Mouse (Mus musculus): ENCODE measurements around the gene Dnah2.

DNA sequence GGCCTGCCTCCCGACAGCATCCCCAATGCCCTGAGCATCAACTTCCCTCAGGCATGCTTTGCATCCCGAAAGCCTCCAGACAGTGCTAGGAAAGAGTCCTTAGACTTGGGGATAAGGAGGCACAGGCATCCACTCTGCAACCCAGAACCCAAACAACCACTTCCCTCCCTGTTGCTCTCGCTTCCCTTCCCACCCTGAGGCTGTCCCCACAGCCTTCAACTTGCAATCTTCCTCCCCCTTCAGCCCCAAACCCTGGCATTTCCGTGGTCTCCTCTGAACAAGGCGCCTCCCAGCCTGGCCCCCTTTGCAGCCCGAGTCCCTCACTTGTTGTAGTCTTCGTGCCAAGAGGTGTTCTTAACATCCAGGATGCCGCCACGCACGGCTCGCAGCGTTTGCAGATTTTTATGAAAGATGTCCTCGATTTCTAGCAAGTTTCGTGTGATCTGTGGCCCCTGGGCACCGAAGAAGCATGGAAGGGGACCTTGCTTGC lies 32.7 kb downstream of the Dnah2 start:
- TF ChIP-seq EP300 (IDR thresholded peaks at IDR 0.05; ENCODE audit: insufficient read depth, low read depth, low read length) (no peak), POLR2A (IDR thresholded peaks at IDR 0.05; ENCODE audit: insufficient read depth, low read depth, low read length) (no peak), CTCF (IDR thresholded peaks at IDR 0.05) (no peak)

Measured in heart, adult 2 months (tissue).